Mouse (Mus musculus) gastrocnemius, adult 18-20 months (tissue): ENCODE measurements around the gene Apoh. TPM values are rescaled to one million over a fixed set of nuclear protein-coding genes. Genes with fewer than 3 reads are reported as not detected.

Source experiments
- DNase-seq: peaks from one replicate; pipeline ENCODE4 v3.0.0; 2021; ENCODE audit warnings: low spot score
- total RNA-seq, 2 experiments: library from RNA; stranded (reverse); gene quantifications; 2 replicates each; pipeline ENCODE4 v1.2.3; 2021

The Apoh gene
- total RNA-seq, 2 experiments from 2014 or later = 0.78 to 1.6 TPM

GRCm38 (mm10) chr11:108378363-108378751, 35.2 kb downstream of the Apoh start:
- no peak for DNase-seq

GRCm38 (mm10) chr11:108382664-108383063, 39.5 kb downstream of the Apoh start:
- no peak for DNase-seq

GRCm38 (mm10) chr11:108384920-108385665, 41.9 kb downstream of the Apoh start:
- DNase-seq = no peak

GRCm38 (mm10) chr11:108385666-108386024, 42.5 kb downstream of the Apoh start:
- DNase-seq = no peak

- no peak for DNase-seq
Measured at GRCm38 (mm10) chr11:108395061-108395460, 51.9 kb downstream of the Apoh start.

GRCm38 (mm10) chr11:108396076-108396829, 53.1 kb downstream of the Apoh start:
- DNase-seq = no peak

GRCm38 (mm10) chr11:108409876-108410644, 66.9 kb downstream of the Apoh start:
- no peak for DNase-seq

- no peak for DNase-seq
Measured at GRCm38 (mm10) chr11:108416360-108416759, 73.2 kb downstream of the Apoh start.

GRCm38 (mm10) chr11:108418540-108418939, 75.4 kb downstream of the Apoh start:
- no peak for DNase-seq

GRCm38 (mm10) chr11:108419242-108419641, 76.1 kb downstream of the Apoh start:
- no peak for DNase-seq

GRCm38 (mm10) chr11:108420751-108421150, 77.6 kb downstream of the Apoh start:
- no peak for DNase-seq

GRCm38 (mm10) chr11:108423221-108423620, 80.1 kb downstream of the Apoh start:
- DNase-seq = no peak

GRCm38 (mm10) chr11:108424111-108424510, 81.0 kb downstream of the Apoh start:
- no peak for DNase-seq

GRCm38 (mm10) chr11:108424889-108425591, 81.9 kb downstream of the Apoh start, which contains the start of gene Cep112:
Cep112 (plus strand) TSS chr11:108425192.
- DNase-seq = peak; percentile 95

- peak; percentile 11 for DNase-seq
Measured at GRCm38 (mm10) chr11:108425592-108425921, 82.4 kb downstream of the Apoh start.

- DNase-seq = no peak
Measured at GRCm38 (mm10) chr11:108426086-108426485, 82.9 kb downstream of the Apoh start.

- no peak for DNase-seq
Measured at GRCm38 (mm10) chr11:108427191-108427590, 84.0 kb downstream of the Apoh start.

GRCm38 (mm10) chr11:108429076-108429475, 85.9 kb downstream of the Apoh start:
- no peak for DNase-seq

- DNase-seq = no peak
Measured at GRCm38 (mm10) chr11:108443893-108444563, 100.9 kb downstream of the Apoh start.

- DNase-seq = no peak
Measured at GRCm38 (mm10) chr11:108447148-108447547, 104.0 kb downstream of the Apoh start.

- peak; percentile 67 for DNase-seq
Measured at GRCm38 (mm10) chr11:108449811-108450210, 106.7 kb downstream of the Apoh start.
